Mouse (Mus musculus) erythroblast, embryonic 14.5 days (primary cell): ENCODE measurements around the gene Nav2.

Source experiments
- GATA1 ChIP-seq: IDR thresholded peaks from 2 replicates; pipeline ENCODE4 v1.6.1; 2012; ENCODE audit warnings: low read length, inconsistent platforms, mixed read lengths
- TAL1 ChIP-seq: IDR thresholded peaks from 3 replicates; pipeline ENCODE4 v1.6.1; 2012; ENCODE audit warnings: low read length, inconsistent platforms, mixed read lengths

GRCm38 (mm10) chr7:49251308-49251638 is 342.8 kb downstream of the Nav2 start:
- TF ChIP-seq GATA1, result no peak
- TF ChIP-seq TAL1, result no peak
